Mouse (Mus musculus): ENCODE data around the gene Cyp2w1.
"Not testable (repeated sequence)": the region's sequence is repeated elsewhere in the genome, so short reads cannot be mapped to it uniquely, and the experiment has no call there.

The Cyp2w1 gene

DNA sequence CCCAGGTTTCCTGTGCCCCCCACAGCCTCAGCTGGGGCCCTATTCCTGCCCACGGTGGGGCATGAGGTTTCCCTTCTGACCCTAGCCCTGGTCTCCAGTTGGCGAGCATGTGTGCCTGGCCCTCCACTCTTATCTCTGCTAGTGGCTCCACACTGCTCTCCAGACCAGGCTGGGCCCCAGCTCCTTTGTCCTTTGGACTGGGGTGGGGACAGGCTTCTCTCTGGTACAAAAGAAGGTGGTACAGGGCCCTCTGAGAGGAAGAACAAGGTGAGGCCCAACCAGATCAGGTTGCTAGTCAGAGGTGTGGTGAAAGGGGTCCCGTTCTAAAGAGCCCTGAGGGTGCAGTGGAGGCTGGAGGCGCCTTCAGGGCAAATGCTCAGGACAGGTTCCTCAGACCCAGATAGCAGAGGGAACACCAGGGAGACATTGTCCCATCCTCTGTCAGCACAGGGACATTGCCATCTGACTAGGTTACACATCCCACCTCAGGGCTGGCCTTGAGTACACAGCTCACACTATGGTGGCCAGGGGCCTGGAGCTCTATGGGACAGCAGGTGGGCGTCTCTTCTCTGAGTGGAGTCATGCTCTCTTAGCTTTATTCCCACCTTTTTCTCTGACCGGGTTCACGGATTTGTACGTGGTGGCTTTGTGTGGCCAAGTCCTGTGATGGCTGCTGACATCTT is 19.7 kb upstream of the Cyp2w1 start:
- DNase-seq (ENCODE audit: low spot score in 2 of 2): no peak

DNA sequence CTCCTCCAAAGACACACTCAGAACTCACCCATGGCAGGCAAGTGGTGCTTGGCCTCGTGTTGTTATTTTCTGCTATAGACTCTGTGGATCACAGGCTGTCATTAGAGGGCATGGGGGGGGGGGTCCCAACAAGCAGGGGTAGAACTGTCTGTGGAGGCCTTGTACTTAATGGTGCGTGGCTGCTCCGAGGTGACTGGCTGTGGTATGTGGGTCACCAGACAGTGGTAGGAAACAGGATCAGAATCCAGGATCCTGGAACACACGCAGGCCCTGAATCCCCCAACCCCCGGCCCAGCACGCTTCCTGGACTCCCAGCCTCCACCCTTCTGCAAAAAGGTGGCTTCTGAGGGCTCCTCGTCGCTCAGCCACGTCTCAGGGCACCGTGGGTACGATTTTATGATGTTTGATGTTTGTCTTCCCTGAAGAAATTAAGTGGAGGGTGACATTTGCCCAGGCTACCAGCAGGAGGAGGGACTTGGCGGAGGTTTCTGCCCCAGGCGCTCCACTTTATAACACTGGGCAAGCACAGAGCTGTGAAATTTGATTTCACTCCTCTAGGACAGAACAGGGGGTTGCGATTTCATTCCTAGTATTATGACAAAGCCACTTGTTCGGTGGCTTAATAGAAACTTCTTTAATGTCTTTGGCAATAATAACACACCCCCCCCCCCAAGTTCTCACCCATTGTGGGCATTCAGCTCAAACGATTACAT is 19.0 kb upstream of the Cyp2w1 start:
- DNase-seq (ENCODE audit: low spot score in 2 of 2): no peak

GRCm38 (mm10) chr5:139334394-139334793 is 18.0 kb upstream of the Cyp2w1 start:
- not testable (repeated sequence) for DNase-seq (ENCODE audit: low spot score in 2 of 2)

DNA sequence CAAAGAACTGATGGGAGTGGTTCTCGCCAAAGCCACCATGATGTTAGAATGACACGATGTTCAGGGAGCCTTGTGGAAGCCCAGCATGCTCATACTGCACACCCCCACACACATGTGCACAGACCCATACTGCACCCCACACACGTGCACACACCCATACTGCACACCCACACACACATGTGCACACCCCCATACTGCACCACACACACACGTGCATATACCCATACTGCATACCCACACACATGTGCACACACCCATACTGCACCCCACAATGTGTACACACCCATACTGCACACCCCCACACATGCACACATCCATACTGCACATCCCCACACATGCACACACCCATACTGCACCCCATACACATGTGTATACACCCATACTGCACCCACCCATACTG is 16.8 kb upstream of the Cyp2w1 start:
- DNase-seq (ENCODE audit: low spot score in 2 of 2): no peak

DNA sequence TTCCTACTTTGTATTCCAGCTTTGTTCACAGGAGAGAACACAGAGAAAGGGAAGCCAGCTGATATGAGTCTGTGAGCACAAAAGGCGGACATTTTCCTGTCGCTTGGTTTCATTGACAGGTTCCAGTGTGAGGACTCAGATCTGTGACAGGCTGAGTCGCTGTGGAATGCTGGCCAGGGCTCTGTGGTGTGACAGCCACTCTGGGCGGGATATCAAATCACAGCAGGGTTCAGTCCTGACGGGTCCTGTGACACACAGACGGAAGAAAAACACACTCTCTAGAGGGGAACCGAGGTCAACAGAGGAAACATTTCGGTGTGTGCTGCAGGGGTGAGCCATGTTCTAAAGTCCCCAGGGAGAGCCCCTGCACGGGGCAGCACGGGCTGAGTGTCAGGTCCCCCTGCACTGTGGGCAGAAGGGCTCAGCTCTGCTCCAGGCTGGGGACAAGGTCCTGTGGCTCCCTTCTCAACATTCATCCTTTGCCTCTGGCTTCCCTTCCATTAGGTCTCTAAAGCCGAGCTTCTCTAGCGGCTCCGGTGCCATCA is 14.5 kb upstream of the Cyp2w1 start:
- DNase-seq (ENCODE audit: low spot score in 2 of 2): peak in 1 of 2 experiments; percentile 53

DNA sequence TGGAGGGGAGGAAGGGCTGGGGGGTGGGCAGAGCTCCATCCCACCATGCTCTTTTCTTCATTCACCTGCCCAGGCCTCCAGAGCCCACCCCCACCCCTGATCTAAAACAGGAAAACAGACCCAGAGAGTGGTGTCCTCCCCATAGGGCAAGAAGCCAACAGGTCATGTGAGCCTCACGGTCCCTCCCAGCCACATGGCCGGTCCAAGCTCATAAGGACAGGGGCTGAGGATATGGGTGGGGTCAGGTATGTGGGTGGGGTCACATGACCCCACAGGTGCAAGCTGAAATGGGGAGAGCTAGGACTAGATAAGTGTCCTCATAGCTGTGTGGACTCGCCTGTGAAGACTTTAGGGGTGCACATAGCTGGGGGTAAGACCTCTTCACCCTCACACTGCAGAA is 14.0 kb upstream of the Cyp2w1 start:
- DNase-seq (ENCODE audit: low spot score in 2 of 2): no peak

DNA sequence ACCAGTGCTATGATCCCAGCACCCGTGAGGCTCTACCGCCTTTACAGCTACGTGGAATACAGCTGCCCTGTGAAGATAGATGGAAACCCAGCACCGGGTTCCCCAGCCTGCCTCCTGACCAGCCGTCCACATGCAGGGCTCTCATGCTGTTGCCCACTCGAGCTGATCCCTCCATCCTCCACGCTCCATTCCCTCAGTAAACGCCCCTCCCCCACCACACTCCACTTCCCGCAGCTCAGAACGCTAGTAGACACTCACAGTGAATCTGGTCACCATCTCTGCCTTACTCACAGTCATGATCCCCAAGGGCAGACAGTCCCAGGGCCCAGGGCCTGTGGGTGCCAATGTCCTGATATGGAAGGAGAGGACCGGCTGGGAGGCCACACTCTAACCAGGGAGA is 13.5 kb upstream of the Cyp2w1 start:
- no peak for DNase-seq (ENCODE audit: low spot score in 2 of 2)

DNA sequence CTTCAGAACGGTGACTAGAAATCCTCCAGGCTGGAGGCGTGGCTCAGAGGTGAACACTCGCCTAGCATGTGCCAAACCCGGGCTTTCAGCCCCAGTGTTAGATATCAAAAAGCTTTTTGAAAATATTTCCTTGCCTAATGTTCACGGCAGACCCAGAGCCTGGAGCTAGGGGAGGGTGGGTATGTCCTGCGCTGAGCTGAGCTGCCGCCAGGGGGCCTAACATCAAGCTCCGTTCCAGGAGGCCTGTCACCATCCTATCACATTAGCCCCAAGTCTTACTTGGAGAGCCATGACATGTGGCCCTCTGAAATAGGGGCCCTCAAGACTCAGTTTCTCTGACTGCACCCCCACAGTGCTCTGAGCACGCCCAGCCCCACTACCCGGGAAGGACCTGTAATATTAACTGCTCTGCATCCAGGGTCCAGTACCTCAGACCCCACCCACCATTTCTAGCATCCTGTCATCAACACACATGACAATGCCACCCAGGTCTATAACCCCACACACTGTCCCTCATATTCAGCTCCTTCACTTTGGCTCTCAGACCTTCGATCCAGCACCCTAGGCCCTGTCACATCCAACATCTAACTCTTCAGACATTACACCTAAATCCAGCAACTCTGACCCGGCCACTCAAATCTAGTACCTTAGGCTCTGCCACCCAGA is 8.3 kb upstream of the Cyp2w1 start:
- DNase-seq (ENCODE audit: low spot score in 2 of 2): peak; percentile 80 to 81

GRCm38 (mm10) chr5:139344687-139345363 is 7.6 kb upstream of the Cyp2w1 start:
- DNase-seq (ENCODE audit: low spot score in 2 of 2): peak; percentile 84 to 90

DNA sequence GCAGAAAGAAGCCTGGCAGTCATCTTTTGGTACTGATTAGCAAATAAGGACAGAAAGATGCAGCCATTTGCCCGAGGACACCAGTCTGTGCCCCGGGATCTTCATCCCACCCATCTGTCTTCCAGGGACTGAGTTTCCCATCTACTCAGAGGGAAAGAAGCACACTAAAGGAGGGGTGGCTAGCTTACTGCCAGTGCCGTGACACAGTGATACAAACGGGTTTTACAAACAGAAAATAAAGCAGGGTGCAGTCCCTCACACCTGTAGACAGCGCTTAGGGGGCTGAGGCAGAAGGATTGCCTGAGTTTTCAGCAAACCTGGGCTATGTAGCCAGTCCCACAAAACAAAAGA is 7.1 kb upstream of the Cyp2w1 start:
- no peak for DNase-seq (ENCODE audit: low spot score in 2 of 2)

DNA sequence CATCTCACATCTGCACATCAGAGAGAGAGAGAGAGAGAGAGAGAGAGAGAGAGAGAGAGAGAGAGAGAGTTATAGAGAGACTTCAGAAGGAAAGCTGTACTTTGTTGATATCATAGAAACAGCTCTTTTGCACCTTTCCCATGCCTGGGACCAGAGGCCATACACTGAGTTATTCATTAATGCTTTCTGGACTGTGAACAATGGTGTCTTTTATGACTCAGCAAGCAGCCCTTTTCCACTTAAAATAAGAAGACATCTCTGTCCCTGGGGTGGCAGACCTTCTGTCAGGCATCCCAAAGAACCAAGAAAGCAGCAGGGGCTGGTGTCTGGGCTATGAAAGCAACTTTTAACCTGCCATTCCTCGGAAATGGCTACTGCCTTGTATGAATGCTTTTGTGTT is 5.2 kb upstream of the Cyp2w1 start:
- no peak for DNase-seq (ENCODE audit: low spot score in 2 of 2)

- no peak for DNase-seq (ENCODE audit: low spot score in 2 of 2)
Observed at GRCm38 (mm10) chr5:139349713-139350112, 2.7 kb upstream of the Cyp2w1 start.

GRCm38 (mm10) chr5:139351134-139351533 is 1.3 kb upstream of the Cyp2w1 start, which contains the start of gene Cox19:
TSS of gene Cox19 (minus strand) at chr5:139351418.
- DNase-seq (ENCODE audit: low spot score in 2 of 2): no peak

- no peak for DNase-seq (ENCODE audit: low spot score in 2 of 2)
Observed at GRCm38 (mm10) chr5:139351628-139352027, 789 bp upstream of the Cyp2w1 start.

GRCm38 (mm10) chr5:139353496-139353895 is 1.1 kb downstream of the Cyp2w1 start:
- no peak for DNase-seq (ENCODE audit: low spot score in 2 of 2)

GRCm38 (mm10) chr5:139353946-139354345 is 1.5 kb downstream of the Cyp2w1 start:
- no peak for DNase-seq (ENCODE audit: low spot score in 2 of 2)

DNA sequence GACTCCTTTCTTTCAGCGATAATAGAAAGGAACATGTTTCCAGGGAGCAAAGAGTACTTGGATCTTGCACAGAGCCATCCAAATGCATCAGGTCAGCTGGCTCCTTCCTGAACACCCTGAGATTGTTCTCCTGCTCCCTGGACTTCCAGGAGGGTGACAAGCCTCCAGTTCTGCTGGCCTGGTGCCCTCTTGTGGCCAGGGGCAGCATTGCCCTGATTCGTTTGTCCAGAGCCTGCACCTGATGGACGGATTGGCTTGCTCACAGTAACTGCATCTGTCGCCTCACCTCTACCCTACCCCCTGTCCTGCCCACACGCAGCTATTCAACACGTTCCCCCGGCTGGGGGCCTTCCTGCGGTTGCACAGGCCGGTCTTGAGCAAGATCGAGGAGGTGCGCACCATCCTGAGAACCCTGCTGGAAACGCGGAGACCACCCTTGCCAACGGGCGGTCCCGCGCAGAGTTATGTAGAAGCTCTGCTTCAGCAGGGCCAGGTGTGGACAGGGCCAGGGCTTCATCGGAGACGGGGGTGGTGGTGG is 2.9 kb downstream of the Cyp2w1 start:
- DNase-seq (ENCODE audit: low spot score in 2 of 2): peak; percentile 62 to 79

DNA sequence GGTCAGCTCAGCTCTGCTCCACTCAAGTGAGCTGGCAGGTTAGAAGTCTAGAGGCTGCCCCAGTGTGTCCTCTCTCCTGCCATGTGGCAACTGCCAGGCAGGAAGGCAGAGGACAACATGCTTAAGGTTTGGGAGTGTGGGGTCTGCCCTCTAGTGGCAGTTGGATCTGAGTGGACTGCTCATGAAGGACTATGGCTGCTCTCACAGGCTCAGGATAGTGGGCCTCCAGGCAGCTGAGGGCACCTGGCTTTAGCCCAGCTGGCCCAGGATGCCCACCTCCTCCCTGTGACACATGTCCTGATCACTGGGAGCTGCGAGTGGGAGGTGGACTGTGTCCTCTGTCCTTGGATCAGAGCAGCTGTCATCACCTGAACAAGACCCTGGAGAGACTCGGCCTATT is 6.2 kb downstream of the Cyp2w1 start:
- DNase-seq (ENCODE audit: low spot score in 2 of 2): no peak

DNA sequence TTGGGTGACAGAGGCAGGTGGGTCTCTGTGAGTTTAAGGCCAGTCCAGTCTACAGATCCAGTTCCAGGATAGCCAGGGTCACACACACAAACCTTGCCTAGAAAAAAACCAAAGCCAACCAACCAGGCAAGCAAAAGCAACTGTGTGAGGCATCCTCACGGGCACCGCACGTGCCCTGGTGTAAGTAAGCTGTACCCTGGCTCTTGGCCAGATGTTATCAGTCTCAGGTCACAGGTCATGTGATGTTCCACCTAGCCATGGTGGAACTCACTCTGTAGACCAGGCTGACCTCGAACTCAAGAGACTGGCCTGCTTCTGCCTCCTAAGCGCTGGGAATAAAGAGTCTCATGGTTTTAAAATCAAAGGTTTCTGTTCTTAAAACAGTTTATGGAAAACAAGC is 6.8 kb downstream of the Cyp2w1 start:
- DNase-seq (ENCODE audit: low spot score in 2 of 2): no peak

GRCm38 (mm10) chr5:139363858-139364257 is 11.4 kb downstream of the Cyp2w1 start:
- DNase-seq (ENCODE audit: low spot score in 2 of 2): no peak

- peak; percentile 95 to 96 for DNase-seq (ENCODE audit: low spot score in 2 of 2)
Observed at GRCm38 (mm10) chr5:139364260-139364910, 12.0 kb downstream of the Cyp2w1 start.
